Mouse (Mus musculus) liver, embryonic 14.5 days (tissue): ENCODE measurements around the gene Ckap4. TPM values are rescaled to one million over a fixed set of nuclear protein-coding genes. Genes with fewer than 3 reads are reported as not detected.

ENCODE experiments used
- ATAC-seq: fragments of 200-750 bp; cut with Nextera tagmentation; 2 replicates; pipeline ENCODE4 v1.8.0; 2017; ENCODE audit warnings: moderate number of reproducible peaks, mild to moderate bottlenecking, moderate library complexity; ENCODE audit not compliant: insufficient read depth
- DNase-seq, 3 experiments: peaks; one replicate each; pipeline ENCODE4 v3.0.0-alpha.2; 2012 to 2013; ENCODE audit warnings: low read depth in 3 of 3, low spot score in 3 of 3
- H3K27ac ChIP-seq: fragments of 300-500 bp; sonication (generic); 2 replicates; pipeline ENCODE4 v1.5.1; 2014; ENCODE audit warnings: moderate library complexity, mild to moderate bottlenecking, control low read depth, inconsistent platforms
- H3K27me3 ChIP-seq: fragments of 300-500 bp; sonication (generic); 2 replicates; pipeline ENCODE4 v1.6.1; 2014; ENCODE audit warnings: mild to moderate bottlenecking, low read length, moderate library complexity; ENCODE audit not compliant: control insufficient read depth, insufficient read depth
- H3K36me3 ChIP-seq: fragments of 300-500 bp; sonication (generic); replicated peaks from 2 replicates; pipeline ENCODE4 v1.6.1; 2014; ENCODE audit warnings: low read depth; ENCODE audit not compliant: control insufficient read depth, insufficient read depth
- H3K4me1 ChIP-seq, 2 experiments: fragments of 200-500 bp in 1 of 2; fragments of 300-500 bp in 1 of 2; sonication (generic) in 1 of 2; replicated peaks; 2 replicates each; pipeline ENCODE4 v1.6.1; 2012 to 2014; ENCODE audit warnings: antibody characterized with exemption in 1 of 2, inconsistent platforms in 1 of 2, low read length in 1 of 2; ENCODE audit not compliant: control insufficient read depth in 2 of 2, insufficient read depth in 2 of 2
- H3K4me2 ChIP-seq: fragments of 300-500 bp; sonication (generic); 2 replicates; pipeline ENCODE4 v1.6.1; 2014; ENCODE audit warnings: low read depth, mild to moderate bottlenecking, control low read depth, moderate library complexity
- H3K4me3 ChIP-seq, 2 experiments: fragments of 200-500 bp in 1 of 2; fragments of 300-500 bp in 1 of 2; sonication (generic) in 1 of 2; 2 replicates each; pipeline ENCODE4 v1.5.1; 2012 to 2014; ENCODE audit warnings: low read depth in 2 of 2, low read length in 2 of 2, mild to moderate bottlenecking in 2 of 2, control low read depth in 1 of 2, inconsistent platforms in 1 of 2, moderate library complexity in 1 of 2; ENCODE audit not compliant: insufficient read depth in 1 of 2
- H3K9ac ChIP-seq: fragments of 300-500 bp; sonication (generic); replicated peaks from 2 replicates; pipeline ENCODE4 v1.6.1; 2014; ENCODE audit warnings: mild to moderate bottlenecking, control low read depth, moderate library complexity
- H3K9me3 ChIP-seq: fragments of 300-500 bp; sonication (generic); 2 replicates; pipeline ENCODE4 v1.6.1; 2016; ENCODE audit warnings: low read length, mixed read lengths; ENCODE audit not compliant: control insufficient read depth
- CTCF ChIP-seq: IDR thresholded peaks from 2 replicates; pipeline ENCODE4 v1.5.1; 2016; ENCODE audit warnings: antibody characterized with exemption, low read depth, control low read depth
- EP300 ChIP-seq: IDR thresholded peaks from 2 replicates; pipeline ENCODE4 v1.6.1; 2016; ENCODE audit warnings: antibody characterized with exemption, low read depth
- WGBS: fragments of 180-500 bp; shearing (Covaris S2); extraction: QIAGEN DNeasy Blood & Tissue Kit; methylation state at CpG from one replicate; pipeline ENCODE4 v1.1.7; 2014; ENCODE audit not compliant: insufficient replicate concordance; 5-methylcytosine and 5-hydroxymethylcytosine counted together
- polyA plus RNA-seq, 2 experiments: library from polyadenylated mRNA; depleted of rRNA in 1 of 2; stranded (reverse) in 1 of 2; unstranded in 1 of 2; fragments of >200 nt; fragmentation: Nextera tagmentation in 1 of 2; extraction: Ambion mirVana in 1 of 2; gene quantifications; 2 replicates each; pipeline versions ENCODE4 v1.2.1 to v1.2.3; 2012 to 2014

Gene Ckap4
- polyA plus RNA-seq, 2 experiments: 5.8 to 8.6 TPM

DNA sequence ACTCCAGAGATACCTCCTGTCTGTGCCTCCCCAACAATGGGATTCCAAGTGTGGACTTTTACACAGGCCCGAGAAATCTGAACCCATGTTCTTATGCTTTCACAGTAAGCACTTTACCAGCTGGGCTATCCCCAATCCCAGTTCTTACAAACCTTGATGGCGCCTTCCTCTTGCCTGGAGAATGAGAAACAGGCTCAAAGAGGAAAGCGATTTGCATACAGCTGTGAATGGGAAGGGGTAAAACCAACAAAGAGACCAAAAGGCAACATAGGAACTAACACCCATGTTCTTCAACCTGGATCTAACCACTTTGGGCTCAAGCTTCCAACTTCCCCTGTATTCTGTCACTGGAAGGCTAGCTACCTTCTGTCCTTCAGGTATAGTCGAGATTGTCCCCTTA lies 2.3 kb downstream of the Ckap4 start:
- WGBS: 69% methylated on average over 4 of the region's 4 CpGs
- no peak overlapping the region; a peak in 1 of 4 replicates for H3K4me3 ChIP-seq
- ATAC-seq (no peak), DNase-seq (no peak)
- H3K27me3 ChIP-seq: peaks cover 39% of the 10 kb centered on the region
- H3K36me3 ChIP-seq: no peaks in the 10 kb centered on the region
- H3K4me2 ChIP-seq: no peak overlapping the region
- TF ChIP-seq EP300 (no peak), CTCF (no peak)
- H3K27ac ChIP-seq: no peak overlapping the region
- H3K9me3 ChIP-seq: no peaks in the 10 kb centered on the region
- peaks cover 0 to 7% of the 10 kb centered on the region in 2 experiments; a peak in 2 of 4 replicates for H3K4me1 ChIP-seq
- H3K9ac ChIP-seq: no peak overlapping the region

DNA sequence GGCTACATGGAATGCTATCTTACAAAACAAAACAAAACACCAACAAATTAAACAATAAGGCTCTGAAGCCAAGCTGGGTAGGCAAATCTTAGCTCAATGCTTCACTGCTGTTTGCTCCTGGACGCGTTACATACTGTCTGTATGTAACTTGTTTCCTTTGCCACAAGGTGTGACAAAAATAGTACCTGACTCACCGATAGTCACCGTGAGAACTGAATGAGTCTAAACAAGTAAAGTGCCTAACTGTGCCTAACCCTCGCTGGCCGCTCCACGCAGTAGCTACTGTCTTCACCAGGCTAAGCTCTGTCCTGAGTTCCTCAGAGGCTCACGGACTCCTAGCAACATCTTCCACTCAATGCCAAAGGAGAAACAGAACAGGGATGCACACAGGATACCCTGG lies 3.5 kb downstream of the Ckap4 start:
- WGBS: 71% methylated on average over 8 of the region's 8 CpGs
- peaks cover 36% of the 10 kb centered on the region for H3K27me3 ChIP-seq
- peaks cover 0 to 7% of the 10 kb centered on the region in 2 experiments; a peak in 2 of 4 replicates for H3K4me1 ChIP-seq
- H3K4me3 ChIP-seq: no peak overlapping the region
- H3K9me3 ChIP-seq: no peaks in the 10 kb centered on the region
- no peak for ATAC-seq
- H3K27ac ChIP-seq: no peak overlapping the region
- H3K4me2 ChIP-seq: no peak overlapping the region
- DNase-seq: no peak
- no peak for TF ChIP-seq EP300
- TF ChIP-seq CTCF: no peak
- no peaks in the 10 kb centered on the region for H3K36me3 ChIP-seq
- no peak overlapping the region for H3K9ac ChIP-seq

DNA sequence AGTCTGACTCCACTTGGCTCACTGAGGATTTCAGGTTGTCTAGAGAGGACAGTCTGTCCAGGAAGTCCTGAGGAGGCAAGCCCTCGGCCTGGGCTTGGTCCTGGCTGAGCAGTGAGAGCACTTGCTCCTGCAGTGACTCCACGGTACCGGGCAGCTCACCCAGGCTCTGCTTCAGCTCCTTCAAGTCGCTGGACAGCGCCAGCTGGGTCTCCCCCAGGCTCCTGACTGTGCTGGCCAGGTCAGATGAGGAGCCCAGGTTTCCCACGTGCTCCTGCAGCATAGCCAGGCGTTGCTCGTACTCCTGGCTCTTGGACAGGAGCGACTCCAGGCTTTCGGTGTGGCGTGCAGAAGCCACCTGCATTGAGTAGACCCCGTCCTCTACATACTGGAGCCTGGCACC lies 6.2 kb downstream of the Ckap4 start:
- H3K4me3 ChIP-seq: no peak overlapping the region
- H3K9ac ChIP-seq: no peak overlapping the region
- H3K27ac ChIP-seq: no peak overlapping the region
- H3K4me1 ChIP-seq: peaks cover 0 to 2% of the 10 kb centered on the region in 2 experiments; a peak in 1 of 4 replicates
- no peak for TF ChIP-seq CTCF
- TF ChIP-seq EP300: no peak
- DNase-seq (no peak), ATAC-seq (no peak)
- peaks cover 8% of the 10 kb centered on the region for H3K27me3 ChIP-seq
- H3K36me3 ChIP-seq: no peaks in the 10 kb centered on the region
- 70% methylated on average over 12 of the region's 12 CpGs for WGBS
- no peaks in the 10 kb centered on the region for H3K9me3 ChIP-seq
- H3K4me2 ChIP-seq: no peak overlapping the region

DNA sequence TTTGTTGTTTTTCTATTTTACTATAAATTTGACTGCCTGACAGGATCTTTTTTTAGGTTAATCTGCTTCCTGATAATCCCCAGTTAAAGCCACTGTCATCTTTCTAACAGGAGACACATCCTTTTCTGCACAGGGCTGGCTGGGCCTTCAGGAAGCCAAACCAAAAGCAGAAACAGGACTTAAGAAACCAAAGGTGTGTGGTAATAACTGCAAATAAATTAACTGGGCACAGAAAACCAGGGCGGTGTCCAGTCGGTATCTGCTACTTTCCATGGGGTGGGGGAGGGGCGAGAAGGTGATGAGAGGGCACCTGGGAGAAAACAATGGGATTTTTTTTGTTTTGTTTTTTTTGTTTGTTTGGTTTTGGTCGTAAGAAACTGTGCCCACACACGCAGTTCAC lies 6.8 kb downstream of the Ckap4 start:
- no peak for TF ChIP-seq CTCF
- TF ChIP-seq EP300: no peak
- Histone ChIP-seq H3K4me1 (no peaks in the 10 kb centered on the region; a peak in 1 of 4 replicates), H3K27me3 (peaks cover 3% of the 10 kb centered on the region), H3K4me3 (no peak overlapping the region), H3K27ac (no peak overlapping the region), H3K36me3 (no peaks in the 10 kb centered on the region), H3K9me3 (no peaks in the 10 kb centered on the region), H3K4me2 (no peak overlapping the region), H3K9ac (no peak overlapping the region)
- ATAC-seq: no peak
- 58% methylated on average over 5 of the region's 5 CpGs for WGBS
- no peak for DNase-seq

DNA sequence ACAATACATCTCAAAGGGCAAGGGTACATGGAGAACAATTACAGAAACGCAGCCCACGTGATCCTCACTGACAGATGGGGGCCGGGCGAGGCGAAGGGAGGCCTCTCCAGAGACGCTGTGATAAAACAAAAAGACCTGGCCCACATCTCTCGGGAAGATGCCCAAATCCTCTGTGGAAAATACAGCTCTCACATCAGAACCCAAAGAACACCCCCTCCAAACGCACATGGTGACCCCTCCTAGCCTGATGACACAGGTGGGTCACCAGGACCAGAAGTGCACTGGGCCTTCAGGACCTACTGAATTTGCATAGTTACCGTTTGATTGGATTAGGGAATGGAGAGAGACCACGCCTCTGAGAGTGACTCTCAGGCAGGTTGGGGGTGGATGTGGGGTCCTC lies 7.4 kb downstream of the Ckap4 start:
- no peak for DNase-seq
- H3K27me3 ChIP-seq: no peaks in the 10 kb centered on the region; the same call in 1 of the 2 replicates
- no peak overlapping the region for H3K4me2 ChIP-seq
- no peak overlapping the region for H3K9ac ChIP-seq
- no peak overlapping the region for H3K27ac ChIP-seq
- no peak for TF ChIP-seq EP300
- no peak for TF ChIP-seq CTCF
- no peak for ATAC-seq
- WGBS: 68% methylated on average over 10 of the region's 10 CpGs
- no peak overlapping the region for H3K4me3 ChIP-seq
- H3K9me3 ChIP-seq: no peaks in the 10 kb centered on the region
- H3K36me3 ChIP-seq: no peaks in the 10 kb centered on the region
- H3K4me1 ChIP-seq: no peaks in the 10 kb centered on the region
